Mouse (Mus musculus) limb, embryonic 13.5 days (tissue): Measurements from ENCODE around the gene Shoc2. TPM values are rescaled to one million over a fixed set of nuclear protein-coding genes. Genes with fewer than 3 reads are reported as not detected.
"Not testable (repeated sequence)": the region's sequence is repeated elsewhere in the genome, so short reads cannot be mapped to it uniquely, and the experiment has no call there.

Experiments
- ATAC-seq: fragments of 200-750 bp; cut with Nextera tagmentation; 2 replicates; pipeline ENCODE4 v1.8.0; 2017; ENCODE audit warnings: low read depth, moderate number of reproducible peaks, moderate TSS enrichment; ENCODE audit not compliant: low FRiP score
- H3K27ac ChIP-seq: fragments of 300-500 bp; sonication (generic); 2 replicates; pipeline ENCODE4 v1.5.1; 2015; ENCODE audit warnings: inconsistent platforms, mild to moderate bottlenecking, moderate library complexity
- H3K27me3 ChIP-seq: fragments of 300-500 bp; sonication (generic); 2 replicates; pipeline ENCODE4 v1.6.1; 2015; ENCODE audit warnings: mild to moderate bottlenecking, inconsistent platforms
- H3K36me3 ChIP-seq: fragments of 300-500 bp; sonication (generic); 2 replicates; pipeline ENCODE4 v1.6.1; 2015; ENCODE audit warnings: inconsistent platforms, mild to moderate bottlenecking, moderate library complexity
- H3K4me1 ChIP-seq: fragments of 300-500 bp; sonication (generic); 2 replicates; pipeline ENCODE4 v1.6.1; 2015; ENCODE audit warnings: inconsistent platforms
- H3K4me2 ChIP-seq: fragments of 300-500 bp; sonication (generic); replicated peaks from 2 replicates; pipeline ENCODE4 v1.6.1; 2015; ENCODE audit warnings: inconsistent platforms, mild to moderate bottlenecking, moderate library complexity
- H3K4me3 ChIP-seq: fragments of 300-500 bp; sonication (generic); 2 replicates; pipeline ENCODE4 v1.5.1; 2015; ENCODE audit warnings: moderate library complexity, mild to moderate bottlenecking, inconsistent platforms
- H3K9ac ChIP-seq: fragments of 300-500 bp; sonication (generic); 2 replicates; pipeline ENCODE4 v1.6.1; 2015; ENCODE audit warnings: mild to moderate bottlenecking, inconsistent platforms
- H3K9me3 ChIP-seq: fragments of 300-500 bp; sonication (generic); 2 replicates; pipeline ENCODE4 v1.6.1; 2016; ENCODE audit warnings: inconsistent platforms
- WGBS: fragments of 180-500 bp; shearing (Covaris S2); methylation state at CpG from one replicate; pipeline ENCODE4 v1.1.7; 2015; 5-methylcytosine and 5-hydroxymethylcytosine counted together
- polyA plus RNA-seq: library from polyadenylated mRNA; unstranded; fragments of >200 nt; fragmentation: Nextera tagmentation; extraction: Ambion mirVana; gene quantifications from 2 replicates; pipeline ENCODE4 v1.2.1, GENCODE M21; 2015

Shoc2 gene
- polyA plus RNA-seq, 1 experiment from 2014 or later: 46.6 TPM

DNA sequence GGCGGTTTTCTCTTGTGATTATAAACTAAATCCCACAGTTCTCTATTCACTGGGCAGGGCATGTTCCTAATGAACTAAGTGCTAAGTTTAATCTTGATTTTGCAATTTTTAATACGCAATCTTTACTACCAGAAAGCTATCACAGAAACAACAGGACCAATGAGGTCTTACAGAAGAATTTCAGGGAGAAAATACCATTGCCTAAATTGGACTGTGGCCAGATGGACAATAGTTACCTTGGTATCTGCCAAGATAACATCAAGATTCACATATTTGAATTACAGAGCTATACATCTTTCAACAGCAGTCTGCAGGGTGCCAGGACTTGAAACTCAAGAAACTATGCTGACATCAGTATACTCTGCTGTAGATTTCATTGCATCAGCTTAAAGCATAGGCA is 1.8 kb upstream of the Shoc2 start:
- Histone ChIP-seq H3K4me3 (no peak overlapping the region), H3K4me2 (no peak overlapping the region), H3K4me1 (peaks cover 9% of the 10 kb centered on the region), H3K36me3 (peaks cover 14% of the 10 kb centered on the region), H3K9ac (no peak overlapping the region), H3K9me3 (no peaks in the 10 kb centered on the region), H3K27ac (no peak overlapping the region), H3K27me3 (no peaks in the 10 kb centered on the region)
- no peak for ATAC-seq
- 90% methylated on average over 2 of the region's 2 CpGs for WGBS

DNA sequence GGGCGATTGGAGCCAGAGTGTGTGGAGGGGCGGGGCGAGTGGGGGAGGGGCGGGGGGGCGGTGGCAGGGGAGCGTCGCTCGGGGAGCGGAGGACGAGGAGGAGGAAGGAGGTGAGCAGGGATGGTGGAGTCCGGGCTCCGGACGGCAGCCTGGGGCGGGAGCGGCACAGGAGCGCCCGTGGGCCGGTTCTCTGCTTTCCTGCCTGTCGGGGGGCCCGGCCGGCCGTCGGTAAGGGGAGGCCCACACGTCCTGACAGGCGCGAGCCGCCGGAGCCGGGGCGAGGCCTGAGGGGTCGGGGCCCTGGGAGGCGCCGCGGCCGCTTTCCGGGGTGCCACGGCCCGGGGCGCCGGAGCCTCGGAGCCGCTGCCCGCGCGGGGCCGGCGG is 672 bp downstream of the Shoc2 start:
- Histone ChIP-seq H3K9me3 (no peaks in the 10 kb centered on the region), H3K27ac (peak overlapping the region; percentile 96), H3K27me3 (no peaks in the 10 kb centered on the region), H3K4me2 (peak overlapping the region; percentile 75), H3K4me3 (peak overlapping the region; percentile 95), H3K36me3 (no peaks in the 10 kb centered on the region; the same call in 1 of the 2 replicates), H3K9ac (peak overlapping the region; percentile 97), H3K4me1 (peaks cover 17% of the 10 kb centered on the region)
- ATAC-seq: no peak
- WGBS: 0% methylated on average over 11 of the region's 47 CpGs

DNA sequence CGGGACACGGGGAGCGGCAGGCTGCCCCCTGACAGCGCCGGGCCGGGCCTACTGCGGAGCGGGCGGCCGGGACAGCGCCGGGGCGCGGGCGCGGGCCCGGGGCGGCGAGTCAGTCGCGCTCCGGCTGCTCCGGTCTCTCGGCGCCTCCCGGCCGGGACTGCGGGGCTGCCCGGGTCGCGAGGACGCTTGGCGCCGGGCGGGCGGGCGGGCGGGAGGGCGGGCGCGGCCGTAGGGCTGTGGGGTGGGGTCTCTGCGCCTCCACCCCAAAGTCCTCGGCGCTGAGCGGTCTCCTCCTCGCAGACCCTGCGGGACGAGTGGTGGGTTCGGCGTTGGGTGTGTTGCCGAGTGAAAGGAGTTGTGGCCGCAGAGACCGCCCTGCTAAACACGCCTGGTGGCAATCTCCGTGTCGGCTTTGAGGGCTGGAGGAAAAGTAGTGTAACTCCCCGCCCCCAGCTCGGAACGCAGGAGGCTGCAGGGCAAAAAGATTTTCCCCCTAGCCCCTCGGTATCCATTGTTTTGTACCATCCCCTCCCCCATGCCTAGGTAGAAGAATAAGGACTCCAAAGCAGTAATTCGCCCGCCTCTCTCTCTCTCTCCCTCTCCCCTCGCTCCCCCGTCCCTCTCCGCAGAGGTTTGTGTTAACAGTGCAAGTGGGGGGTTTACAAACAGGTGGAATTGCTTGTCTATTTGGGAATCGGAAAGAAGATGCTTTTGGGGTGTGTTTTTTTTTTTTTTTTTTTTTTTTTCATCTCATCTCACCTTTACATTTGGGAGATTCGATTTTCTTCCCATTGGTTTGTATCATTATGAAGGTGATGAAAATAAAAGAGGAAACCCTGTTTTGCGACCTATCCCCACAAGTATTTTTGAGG is 1.3 kb downstream of the Shoc2 start:
- H3K36me3 ChIP-seq: no peaks in the 10 kb centered on the region; the same call in 1 of the 2 replicates
- H3K4me2 ChIP-seq: peak overlapping the region; percentile 75
- peak overlapping the region; percentile 96 for H3K27ac ChIP-seq
- WGBS: under 1% methylated on average over 29 of the region's 69 CpGs
- ATAC-seq: peak; percentile 12
- H3K4me1 ChIP-seq: peaks cover 17% of the 10 kb centered on the region
- peak overlapping the region; percentile 97 for H3K9ac ChIP-seq
- H3K27me3 ChIP-seq: no peaks in the 10 kb centered on the region
- no peaks in the 10 kb centered on the region for H3K9me3 ChIP-seq
- H3K4me3 ChIP-seq: peak overlapping the region; percentile 95

DNA sequence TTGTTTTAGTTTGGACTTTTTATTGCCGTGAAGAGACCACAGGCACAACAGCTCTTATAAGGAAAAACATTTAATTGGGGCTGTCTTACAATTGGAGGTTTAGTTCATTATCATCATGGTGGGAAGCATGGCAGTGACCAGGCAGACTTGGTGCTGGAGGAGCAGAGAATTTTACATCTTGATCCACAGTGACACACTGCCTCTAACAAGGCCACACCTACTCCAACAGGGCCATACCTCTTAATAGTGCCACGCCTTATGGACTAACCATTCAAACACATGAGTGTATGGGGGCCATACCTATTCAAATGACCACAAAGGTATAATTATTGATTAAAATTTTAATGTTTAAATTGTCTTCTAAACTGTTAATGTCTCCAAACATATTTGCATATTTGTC is 13.4 kb downstream of the Shoc2 start:
- ATAC-seq: no peak
- H3K27me3 ChIP-seq: no peaks in the 10 kb centered on the region
- H3K4me3 ChIP-seq: no peak overlapping the region
- no peak overlapping the region for H3K27ac ChIP-seq
- WGBS: 96% methylated on average over 2 of the region's 2 CpGs
- no peak overlapping the region for H3K4me2 ChIP-seq
- H3K36me3 ChIP-seq: no peaks in the 10 kb centered on the region
- no peak overlapping the region for H3K9ac ChIP-seq
- H3K9me3 ChIP-seq: no peaks in the 10 kb centered on the region
- H3K4me1 ChIP-seq: peaks cover 8% of the 10 kb centered on the region

DNA sequence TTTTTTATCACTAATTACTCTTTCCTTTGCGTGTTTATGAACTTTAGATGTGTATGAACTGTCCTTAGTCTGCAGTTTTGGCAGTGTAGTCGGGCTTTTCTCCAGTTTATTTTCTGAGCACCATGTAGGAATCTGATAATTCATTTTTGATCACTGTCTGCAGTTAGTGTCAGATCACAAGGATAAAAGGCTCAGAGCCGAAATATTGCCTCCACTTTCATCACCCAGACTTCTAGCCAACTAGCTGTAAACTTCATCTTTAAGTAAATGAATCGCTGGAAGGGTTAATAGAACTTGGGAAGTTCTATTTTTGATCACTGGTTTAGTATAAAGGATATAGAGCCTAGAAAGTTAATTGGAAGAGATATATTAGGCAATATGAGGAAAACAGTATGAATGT is 18.4 kb downstream of the Shoc2 start:
- Histone ChIP-seq H3K4me2 (no peak overlapping the region), H3K4me3 (no peak overlapping the region), H3K27ac (no peak overlapping the region), H3K9ac (no peak overlapping the region), H3K27me3 (no peaks in the 10 kb centered on the region), H3K4me1 (no peaks in the 10 kb centered on the region), H3K9me3 (no peaks in the 10 kb centered on the region), H3K36me3 (no peaks in the 10 kb centered on the region)
- no peak for ATAC-seq
- 90% methylated on average over 4 of the region's 4 CpGs for WGBS

DNA sequence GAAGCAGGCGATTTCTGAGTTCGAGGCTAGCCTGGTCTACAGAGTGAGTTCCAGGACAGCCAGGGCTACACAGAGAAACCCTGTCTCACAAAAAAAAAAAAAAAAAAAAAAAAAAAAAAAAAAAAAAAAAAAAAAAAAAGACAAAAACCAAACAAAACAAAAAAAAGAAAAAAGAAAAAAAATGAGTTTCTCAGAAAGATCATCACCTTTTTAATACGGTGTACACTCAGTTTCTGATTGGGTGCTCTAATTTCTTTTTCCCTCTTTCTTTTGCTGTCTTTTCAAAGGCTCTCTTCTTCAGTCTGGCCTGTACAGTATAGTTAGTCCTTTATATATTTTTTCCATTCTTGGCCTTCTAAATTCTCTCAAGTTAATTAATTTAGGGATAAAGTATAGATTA is 20.2 kb downstream of the Shoc2 start:
- H3K4me3 ChIP-seq, ATAC-seq, H3K36me3 ChIP-seq, H3K4me2 ChIP-seq, H3K4me1 ChIP-seq, H3K9ac ChIP-seq, H3K9me3 ChIP-seq, H3K27me3 ChIP-seq, H3K27ac ChIP-seq: not testable (repeated sequence)
- 95% methylated on average over 3 of the region's 3 CpGs for WGBS

DNA sequence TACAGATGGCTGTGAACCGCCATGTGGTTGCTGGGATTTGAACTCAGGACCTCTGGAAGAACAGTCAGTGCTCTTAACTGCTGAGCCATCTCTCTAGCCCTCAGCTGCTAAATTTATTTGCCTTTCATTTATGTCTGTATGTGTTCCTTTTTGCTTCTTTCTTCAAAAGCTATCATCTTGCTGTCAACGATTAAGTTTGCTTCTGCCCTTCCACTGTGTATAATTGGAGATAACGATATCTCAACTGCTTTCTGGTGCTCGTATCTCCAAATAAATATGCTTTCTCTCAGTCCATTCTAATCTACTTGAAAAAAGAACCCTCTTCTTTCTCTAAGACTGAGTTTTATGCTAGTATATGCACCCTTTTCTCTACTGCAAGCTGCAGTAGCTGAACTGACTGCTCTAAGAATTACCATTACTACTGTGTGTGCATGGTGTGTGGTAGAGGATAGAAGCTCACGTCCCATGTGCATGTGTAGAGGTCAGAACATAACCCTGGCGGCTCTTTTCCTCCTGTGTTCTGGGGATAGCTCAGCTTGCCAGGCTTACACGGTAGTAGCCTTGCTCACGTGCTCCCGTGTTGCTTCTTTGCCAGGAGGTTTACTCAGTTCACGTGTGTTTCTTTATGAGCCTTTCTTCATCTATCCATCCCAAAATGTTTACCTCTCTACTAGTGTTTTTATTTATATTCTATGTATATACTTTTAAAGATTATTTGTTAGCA is 21.0 kb downstream of the Shoc2 start:
- Histone ChIP-seq H3K27ac (no peak overlapping the region), H3K27me3 (no peaks in the 10 kb centered on the region), H3K9me3 (no peaks in the 10 kb centered on the region), H3K36me3 (no peaks in the 10 kb centered on the region), H3K4me2 (no peak overlapping the region), H3K9ac (no peak overlapping the region), H3K4me1 (no peaks in the 10 kb centered on the region), H3K4me3 (no peak overlapping the region)
- ATAC-seq: no peak
- WGBS: 90% methylated on average over 10 of the region's 10 CpGs

DNA sequence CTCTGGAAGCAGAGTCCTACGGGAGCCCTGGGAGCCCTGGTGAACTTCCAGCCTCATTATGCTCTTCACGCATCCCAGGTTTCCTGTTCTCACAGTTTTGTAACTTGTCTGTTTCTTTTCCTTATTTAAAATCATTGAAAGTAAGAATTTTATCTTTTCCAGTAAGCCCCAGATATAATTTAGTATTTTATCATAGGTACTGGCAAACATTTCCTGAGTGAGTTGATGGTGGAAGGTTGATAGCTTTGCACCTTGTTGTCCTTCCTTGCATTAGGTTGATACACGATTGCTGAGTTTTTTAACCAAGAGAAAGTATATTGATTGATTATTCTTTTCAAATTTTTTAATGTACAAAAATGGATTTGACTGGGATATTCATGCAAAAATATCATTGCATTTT is 25.1 kb downstream of the Shoc2 start:
- ATAC-seq: no peak
- 89% methylated on average over 3 of the region's 3 CpGs for WGBS

DNA sequence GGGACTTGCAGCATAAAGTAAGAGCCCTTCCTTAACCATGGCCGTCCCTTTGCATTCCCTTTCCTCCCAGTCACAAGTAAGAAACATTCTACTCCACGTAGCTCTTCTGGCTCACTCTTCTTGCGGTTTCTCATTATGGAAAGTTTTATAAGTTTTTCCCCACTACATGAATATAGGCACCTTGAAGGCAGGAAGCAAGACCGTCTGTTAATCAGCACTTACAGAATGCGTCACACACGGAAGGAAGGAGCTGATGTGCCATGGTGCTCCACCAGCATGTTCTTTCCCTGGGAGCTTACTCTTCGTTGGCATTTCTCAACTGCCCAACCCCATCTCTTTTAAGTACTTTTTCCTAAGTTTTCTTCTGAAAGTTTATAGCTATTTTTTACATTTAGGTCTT is 27.8 kb downstream of the Shoc2 start:
- 65% methylated on average over 7 of the region's 7 CpGs for WGBS
- no peak for ATAC-seq
- H3K4me3 ChIP-seq: no peak overlapping the region
- H3K36me3 ChIP-seq: peaks cover 6% of the 10 kb centered on the region
- H3K4me2 ChIP-seq: no peak overlapping the region
- H3K4me1 ChIP-seq: peaks cover 6% of the 10 kb centered on the region; the same call in 1 of the 2 replicates
- no peaks in the 10 kb centered on the region for H3K27me3 ChIP-seq
- no peak overlapping the region for H3K9ac ChIP-seq
- peaks cover 5% of the 10 kb centered on the region; the same call in 1 of the 2 replicates for H3K9me3 ChIP-seq
- H3K27ac ChIP-seq: no peak overlapping the region; the same call in 1 of the 2 replicates

More for the DNA sequence above, 25.1 kb downstream of the Shoc2 start:
- no peak overlapping the region for H3K4me2 ChIP-seq
- H3K4me1 ChIP-seq: peaks cover 6% of the 10 kb centered on the region; the same call in 1 of the 2 replicates
- H3K4me3 ChIP-seq: no peak overlapping the region
- H3K9me3 ChIP-seq: no peaks in the 10 kb centered on the region
- no peaks in the 10 kb centered on the region for H3K36me3 ChIP-seq
- H3K9ac ChIP-seq: no peak overlapping the region
- H3K27me3 ChIP-seq: no peaks in the 10 kb centered on the region
- H3K27ac ChIP-seq: no peak overlapping the region

DNA sequence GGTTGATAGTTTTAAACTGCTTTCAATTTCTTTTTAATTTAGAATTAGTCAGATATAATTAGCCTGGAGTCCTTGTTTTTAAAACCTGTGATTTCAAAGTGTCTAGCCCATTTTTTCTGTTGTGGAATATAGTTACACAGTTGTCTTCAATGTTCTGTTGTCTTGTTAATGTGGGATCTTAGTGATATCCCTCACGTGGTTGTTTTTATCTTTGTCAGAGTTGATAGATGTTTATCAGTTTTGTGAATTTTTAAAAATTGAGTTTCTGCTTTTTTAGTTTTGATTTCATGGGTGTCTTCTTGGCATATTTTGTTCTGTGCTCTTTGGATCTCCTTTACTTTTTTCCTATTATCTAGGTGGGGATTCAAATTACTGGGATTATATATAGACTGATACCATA is 29.6 kb downstream of the Shoc2 start:
- no peak overlapping the region for H3K4me3 ChIP-seq
- H3K4me1 ChIP-seq: peaks cover 6% of the 10 kb centered on the region; the same call in 1 of the 2 replicates
- H3K9ac ChIP-seq: no peak overlapping the region
- 88% methylated on average over 1 of the region's 1 CpGs for WGBS
- ATAC-seq: no peak
- H3K27ac ChIP-seq: no peak overlapping the region
- H3K27me3 ChIP-seq: no peaks in the 10 kb centered on the region
- peaks cover 9% of the 10 kb centered on the region; the same call in 1 of the 2 replicates for H3K9me3 ChIP-seq
- H3K4me2 ChIP-seq: no peak overlapping the region
- peaks cover 13% of the 10 kb centered on the region for H3K36me3 ChIP-seq

DNA sequence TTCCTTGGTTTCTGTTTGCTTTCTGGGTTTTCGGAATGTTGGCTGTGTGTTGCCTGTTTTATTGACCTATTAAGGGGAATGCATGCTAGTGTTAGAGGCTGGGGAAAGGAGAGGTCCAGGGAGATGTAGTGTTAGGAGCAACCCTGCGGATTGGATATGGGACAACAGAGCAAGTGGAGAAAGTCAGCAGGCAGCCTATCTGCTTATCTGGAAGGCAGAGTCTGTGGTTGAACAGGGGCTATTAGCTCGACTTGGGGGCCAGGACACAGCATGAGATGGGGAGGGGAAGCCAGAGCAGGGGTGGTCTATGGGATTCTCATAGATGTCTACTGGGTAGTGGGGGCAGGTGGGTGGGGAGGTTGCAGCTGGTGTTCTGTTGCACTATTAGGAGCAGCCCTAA is 37.9 kb downstream of the Shoc2 start:
- H3K27me3 ChIP-seq: no peaks in the 10 kb centered on the region
- ATAC-seq: no peak
- peaks cover 10% of the 10 kb centered on the region for H3K4me1 ChIP-seq
- WGBS: 42% methylated on average over 3 of the region's 3 CpGs
- H3K9me3 ChIP-seq: peaks cover 3% of the 10 kb centered on the region; the same call in 1 of the 2 replicates
- peaks cover 6% of the 10 kb centered on the region for H3K36me3 ChIP-seq
- H3K4me2 ChIP-seq: no peak overlapping the region
- no peak overlapping the region for H3K9ac ChIP-seq
- no peak overlapping the region for H3K27ac ChIP-seq
- H3K4me3 ChIP-seq: no peak overlapping the region

DNA sequence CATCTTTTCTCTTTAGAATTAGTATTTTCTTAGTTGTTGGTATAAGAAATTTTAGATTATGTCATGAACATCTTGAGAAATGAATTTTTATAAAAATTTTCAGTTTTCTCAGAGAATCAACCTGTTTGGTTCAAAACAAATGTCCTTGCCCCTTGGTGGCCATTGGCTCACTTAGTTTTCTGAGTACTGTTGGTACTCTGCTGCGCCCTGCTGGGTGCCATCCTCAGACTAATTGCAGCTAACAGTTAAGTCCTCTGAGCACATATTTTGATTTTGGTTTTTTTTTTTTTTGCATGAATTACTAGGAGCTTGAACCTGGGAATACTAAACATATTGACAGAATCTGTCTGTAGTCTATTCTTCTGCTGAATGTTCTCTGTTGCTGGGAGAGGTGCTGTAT is 39.2 kb downstream of the Shoc2 start:
- WGBS: 97% methylated on average over 1 of the region's 1 CpGs
- no peak for ATAC-seq
- peaks cover 13% of the 10 kb centered on the region for H3K36me3 ChIP-seq
- H3K9me3 ChIP-seq: no peaks in the 10 kb centered on the region
- H3K4me2 ChIP-seq: no peak overlapping the region
- no peaks in the 10 kb centered on the region for H3K27me3 ChIP-seq
- peaks cover 10% of the 10 kb centered on the region for H3K4me1 ChIP-seq
- H3K9ac ChIP-seq: no peak overlapping the region
- H3K27ac ChIP-seq: no peak overlapping the region
- no peak overlapping the region for H3K4me3 ChIP-seq
